Mouse (Mus musculus): Measurements from ENCODE around the gene Gng7.
A peak's percentile ranks its signal among the peaks of the same experiment; 100 is the strongest.

Gng7 gene

DNA sequence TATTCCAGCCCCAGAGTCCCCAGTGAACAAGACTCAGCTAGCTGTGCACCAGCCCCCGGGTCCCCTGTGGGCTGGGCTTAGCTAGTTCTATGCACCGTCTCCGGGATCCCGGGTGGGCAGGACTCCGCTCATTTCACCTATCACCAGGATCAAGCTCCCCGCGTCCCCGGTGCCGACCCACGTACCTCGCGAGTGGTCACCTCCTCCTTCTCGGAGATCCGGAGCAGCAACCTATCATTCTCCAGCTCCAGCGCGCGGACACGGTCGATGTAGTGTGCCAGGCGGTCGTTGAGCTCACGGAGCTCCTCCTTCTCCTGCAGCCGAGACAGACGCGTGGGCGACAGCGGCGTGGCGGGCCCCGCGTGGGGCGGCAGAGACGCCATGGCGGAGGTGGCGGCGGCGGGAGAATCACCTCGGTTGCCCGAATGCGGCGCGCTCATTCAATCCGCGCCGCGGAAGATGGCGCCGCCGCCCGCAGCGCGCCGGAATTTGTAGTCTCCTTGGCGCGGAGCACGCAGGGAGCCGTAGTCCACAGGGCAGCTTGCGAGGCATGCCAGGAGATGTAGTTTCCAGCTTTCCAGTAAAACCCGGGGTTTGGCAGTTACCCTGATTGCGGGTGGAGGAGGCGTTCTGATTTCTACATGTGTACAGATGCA is 96.8 kb downstream of the Gng7 start, which contains the start of gene Lmnb2:
Gene Lmnb2 (minus strand): TSS at position 467 of the 656 bp plus-strand sequence.
- DNase-seq: peak; percentile 36 to 60

DNA sequence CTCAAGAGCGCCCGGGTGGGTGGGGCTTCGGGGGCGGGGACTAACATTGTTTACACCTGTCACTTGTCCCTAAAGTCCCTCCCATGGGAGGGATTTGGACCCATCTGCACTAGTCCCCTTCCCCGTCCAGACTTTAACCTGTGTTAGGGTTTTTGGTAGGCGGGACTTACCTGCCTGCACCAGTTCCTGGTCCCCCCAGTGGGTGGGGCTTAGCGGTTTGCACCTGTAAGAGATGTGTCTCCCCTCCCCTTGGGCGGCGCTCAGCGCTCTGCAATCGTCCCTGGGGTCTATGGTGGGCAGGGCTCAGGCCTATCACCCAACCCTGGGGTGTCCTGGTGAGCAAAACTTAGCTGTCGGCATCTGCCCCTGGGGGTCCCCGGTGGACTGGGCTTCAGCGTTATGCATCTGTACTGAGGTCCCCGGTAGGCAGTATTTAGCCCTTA is 97.4 kb downstream of the Gng7 start:
- DNase-seq: no peak

DNA sequence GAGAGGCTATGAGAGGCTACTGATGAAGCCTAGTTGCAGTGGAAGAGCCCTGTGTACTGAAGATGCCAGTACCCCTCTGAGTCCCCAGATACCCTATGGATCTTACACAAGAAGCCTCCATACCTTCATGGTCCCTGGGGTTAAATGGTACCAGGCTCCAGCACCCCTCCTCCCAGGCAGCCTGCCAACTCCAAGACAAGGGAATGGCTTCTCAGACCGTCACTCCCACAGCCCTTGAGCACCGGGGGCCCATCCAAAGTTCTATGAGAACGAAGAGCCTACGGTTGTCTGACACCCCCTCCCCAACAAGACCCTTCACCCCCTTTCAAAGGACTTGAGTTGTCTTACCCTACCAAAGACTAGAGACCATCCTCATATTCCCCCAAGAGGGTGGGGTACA is 99.0 kb downstream of the Gng7 start:
- no peak for DNase-seq

DNA sequence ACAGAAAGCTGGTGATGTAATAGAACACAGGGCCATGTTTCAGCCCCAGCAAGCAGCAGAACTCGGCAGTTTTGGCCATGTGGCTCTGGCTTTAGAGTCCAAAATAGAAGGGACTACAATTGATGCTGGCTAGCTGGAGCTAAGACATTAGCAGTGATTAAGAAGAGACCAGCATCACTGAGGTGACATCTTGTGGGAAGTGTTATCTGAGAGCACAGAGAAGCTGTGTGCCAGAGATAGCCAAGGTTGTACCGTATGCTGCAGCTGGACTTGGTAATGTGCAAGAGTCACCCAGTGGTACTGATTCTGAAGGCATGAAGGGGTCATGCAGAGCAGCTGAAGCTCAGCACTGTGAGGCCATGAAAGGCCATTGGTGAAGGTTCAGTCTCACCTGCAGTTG is 99.5 kb downstream of the Gng7 start:
- no peak for DNase-seq

DNA sequence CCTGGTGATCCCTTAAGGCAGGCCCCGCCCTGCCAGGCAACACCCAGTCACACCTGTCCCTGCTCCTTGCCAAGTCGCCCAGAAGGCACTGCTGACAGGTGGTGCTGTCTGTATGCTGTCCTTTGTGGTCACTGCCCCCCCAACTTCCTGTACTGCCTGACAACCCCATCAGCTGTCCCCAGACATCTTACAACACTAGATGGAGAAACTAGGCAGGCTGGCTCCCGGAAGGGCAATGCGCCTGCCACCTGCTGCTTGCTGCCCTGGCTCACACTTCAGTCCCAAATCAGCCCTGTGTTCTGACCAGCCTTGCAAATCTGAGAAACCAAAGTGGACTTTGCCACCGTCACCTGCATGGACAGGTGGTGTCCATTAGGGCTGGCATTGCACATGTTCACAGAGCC is 100.5 kb downstream of the Gng7 start:
- no peak for DNase-seq

DNA sequence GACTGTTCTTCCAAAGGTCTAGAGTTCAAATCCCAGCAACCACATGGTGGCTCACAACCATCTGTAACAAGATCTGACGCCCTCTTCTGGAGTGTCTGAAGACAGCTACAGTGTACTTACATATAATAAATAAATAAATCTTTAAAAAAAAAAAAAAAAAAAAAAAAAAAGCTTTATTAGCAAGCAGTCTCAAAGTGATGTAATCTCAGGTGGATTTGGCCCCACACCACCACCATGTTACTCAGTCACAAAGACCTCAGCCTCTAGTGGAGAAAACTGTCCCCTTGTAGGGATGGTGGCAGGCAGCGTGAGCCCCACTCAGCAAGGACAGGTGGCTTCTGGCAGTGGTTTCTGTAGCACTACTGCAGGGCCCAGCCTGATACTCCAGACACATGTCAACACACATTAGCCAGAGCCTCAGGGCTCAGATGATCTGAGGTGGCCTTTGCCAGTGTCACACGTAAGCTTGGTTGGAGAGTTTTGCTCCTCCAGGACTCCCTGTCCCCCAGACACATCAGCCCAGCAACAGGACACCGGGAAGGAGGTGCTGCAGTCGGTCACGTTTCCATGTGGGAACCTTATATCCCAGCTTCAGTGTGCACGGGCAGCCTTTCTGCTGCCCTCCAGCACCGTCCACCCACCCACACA is 101.3 kb downstream of the Gng7 start:
- no peak for DNase-seq

DNA sequence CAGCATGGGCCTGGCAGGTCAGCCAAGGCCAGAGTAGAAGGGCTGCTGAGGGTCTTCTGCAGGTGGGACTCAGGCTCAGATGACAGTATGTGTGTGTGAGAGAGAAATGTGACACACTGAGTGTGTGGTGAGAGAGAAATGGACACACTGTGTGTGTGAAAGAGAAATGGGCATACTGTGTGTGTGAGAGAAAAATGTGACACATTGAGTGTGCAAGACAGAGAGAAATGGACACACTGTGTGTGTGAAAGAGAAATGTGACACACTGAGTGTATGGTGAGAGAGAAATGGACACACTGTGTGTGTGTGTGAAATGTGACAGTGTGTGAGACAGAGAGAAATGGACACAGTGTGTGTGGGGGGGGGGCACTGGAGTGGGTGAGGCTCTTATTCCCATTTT is 102.9 kb downstream of the Gng7 start:
- DNase-seq: no peak

DNA sequence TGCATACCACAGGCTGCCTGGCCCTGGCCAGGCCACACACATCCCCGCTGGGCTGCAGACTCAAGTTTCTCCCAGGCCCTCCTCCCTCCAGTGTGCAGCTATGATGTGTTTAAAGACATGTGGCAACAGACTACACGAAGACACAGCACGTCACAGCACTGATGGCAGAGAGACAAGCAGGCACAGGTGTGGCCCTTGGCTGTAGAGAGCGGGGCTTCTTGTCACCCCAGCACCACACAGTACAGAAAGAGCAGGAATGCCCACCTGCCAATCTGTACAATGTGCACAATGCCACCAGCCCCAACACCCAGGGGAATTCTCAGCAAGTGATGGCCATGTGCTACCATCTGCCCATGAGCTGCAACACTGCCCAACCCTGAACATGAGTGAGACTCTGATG is 103.4 kb downstream of the Gng7 start:
- DNase-seq: no peak

DNA sequence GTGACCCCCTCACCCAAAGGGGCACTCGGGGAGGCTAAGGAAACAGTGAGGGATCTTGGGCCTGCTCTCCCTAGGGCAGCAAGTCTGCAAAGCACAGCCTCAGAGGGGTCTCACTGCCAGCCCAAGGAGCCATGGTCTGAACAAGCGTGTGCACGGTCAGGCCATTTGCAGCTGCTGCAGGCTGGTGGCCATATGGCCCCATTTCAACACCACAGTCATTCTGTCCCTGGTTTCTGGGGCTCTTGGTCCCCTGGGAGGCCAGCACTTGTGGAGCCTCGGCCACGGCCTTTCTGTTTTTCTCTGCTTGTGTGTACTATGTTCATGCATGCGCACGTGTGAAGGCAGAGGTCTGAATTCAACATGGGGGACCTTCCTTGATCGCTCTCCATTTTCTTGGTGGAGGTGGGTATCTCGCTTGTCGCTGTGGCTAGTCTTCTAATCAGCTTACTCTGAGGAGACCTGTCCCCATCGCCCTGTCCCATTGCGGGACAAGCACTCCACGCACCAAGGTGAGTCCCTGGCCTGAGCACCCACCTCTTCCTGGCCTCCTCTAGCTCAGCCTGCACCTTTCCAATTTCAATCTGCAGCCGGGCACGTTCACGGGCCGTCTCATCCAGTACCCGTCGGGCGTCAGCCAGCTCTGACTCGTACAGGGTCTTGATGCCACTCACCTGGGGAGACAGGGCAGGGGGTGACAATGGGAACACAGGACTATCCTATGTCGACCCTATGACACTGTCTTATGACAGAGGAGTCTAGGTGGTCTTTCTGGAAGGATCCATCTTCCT is 105.2 kb downstream of the Gng7 start:
- no peak for DNase-seq

DNA sequence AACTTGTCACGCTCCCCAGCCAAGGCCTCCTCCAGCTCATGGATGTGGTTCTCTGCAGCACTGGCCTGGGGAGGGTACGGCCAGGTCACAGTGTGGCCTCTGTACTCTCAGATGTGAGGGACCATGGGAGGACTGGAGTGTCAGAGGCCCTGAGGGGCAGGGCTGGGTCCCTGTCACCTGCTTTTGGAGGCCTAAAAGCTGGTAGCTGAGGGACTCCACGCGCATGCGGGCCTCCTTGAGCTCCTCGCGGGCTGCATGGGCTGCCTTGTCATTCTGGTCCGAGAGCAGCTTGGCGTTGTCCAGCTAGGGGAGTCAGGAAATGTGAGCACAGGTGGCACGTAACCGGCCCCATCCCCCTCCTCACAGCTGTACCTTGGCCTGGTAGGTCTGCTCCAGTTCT is 110.0 kb downstream of the Gng7 start:
- no peak for DNase-seq

DNA sequence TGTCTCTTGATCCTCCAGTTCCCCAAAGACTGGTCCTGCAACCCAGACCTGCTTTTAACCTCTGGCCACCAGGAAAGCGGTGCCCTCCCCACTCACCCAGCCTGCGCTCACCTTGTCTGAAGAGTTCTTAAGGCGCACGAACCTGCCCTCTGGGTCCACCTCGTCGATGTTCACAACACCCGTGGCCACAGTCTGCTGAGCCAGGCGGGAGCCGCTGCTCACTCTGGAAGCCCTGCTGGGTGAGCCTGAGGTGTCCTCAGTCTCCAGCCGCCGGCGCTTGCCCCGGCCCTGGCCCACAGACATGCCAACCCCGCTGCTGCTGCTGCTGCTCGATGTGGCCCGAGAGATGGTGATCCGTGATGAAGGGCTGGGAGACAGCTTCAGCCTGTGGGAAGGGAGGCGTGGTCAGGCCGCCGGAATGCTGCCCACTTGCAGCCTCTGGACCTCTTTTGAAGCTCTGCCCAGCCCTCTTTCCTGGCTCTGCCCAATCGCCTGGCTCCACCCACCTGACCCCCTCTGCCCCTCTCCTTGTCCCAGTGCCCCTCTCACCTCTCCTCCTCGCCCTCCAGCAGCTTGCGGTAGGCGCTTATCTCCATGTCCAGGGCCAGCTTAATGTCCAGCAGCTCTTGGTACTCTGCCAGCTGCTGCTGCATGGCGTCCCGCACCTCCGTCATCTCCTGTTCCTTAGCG is 110.6 kb downstream of the Gng7 start:
- no peak for DNase-seq

DNA sequence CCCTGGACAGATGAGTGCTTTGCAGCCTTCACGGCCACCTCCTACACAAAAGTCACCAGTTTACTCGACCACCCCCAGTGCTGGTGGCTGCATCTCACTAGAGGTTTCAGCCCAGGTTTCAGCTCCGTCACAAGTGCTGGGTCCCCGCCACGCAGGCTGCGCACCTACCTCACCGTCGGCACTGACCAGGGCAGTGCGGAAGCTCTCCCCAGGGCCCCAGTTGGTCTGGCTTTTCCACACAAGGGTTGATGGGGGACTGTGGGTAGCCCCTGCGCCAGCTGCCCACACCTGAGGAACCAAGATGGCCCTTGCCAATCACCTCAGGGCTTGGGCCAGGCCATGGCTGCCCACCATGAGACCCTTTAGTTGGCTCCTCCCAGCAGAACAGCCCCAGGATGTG is 111.5 kb downstream of the Gng7 start:
- no peak for DNase-seq

DNA sequence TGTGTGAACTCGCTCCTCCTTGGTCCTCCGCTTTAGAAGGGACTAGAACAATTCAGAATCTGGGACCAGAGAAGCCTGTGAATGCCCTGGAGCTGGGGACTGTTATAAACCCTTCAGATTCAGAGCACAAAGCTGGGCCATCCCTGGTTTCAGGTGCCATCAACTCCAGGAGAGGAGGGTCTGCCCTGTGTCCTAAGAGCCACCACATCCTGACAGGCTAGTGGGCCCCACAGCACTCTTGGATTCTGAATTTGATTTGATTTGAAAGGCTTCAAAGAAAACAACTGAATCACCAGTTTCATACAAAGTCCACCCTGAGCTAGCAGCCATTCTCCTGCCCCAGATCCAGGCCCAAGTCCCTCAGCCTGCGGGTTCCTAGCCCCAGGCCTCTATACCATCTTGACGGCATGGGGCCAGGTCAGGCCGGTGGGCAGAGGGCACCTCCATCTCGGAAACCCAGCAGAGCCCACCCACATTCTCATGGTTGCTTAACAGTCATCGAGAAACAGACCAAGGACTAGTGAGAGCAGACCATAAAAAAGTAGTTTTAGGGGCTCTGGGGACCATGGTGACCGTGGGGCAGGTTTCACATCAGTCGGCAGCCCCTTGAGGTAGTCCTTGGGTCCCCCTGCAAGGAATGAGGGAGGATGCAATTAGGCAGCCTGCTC is 112.3 kb downstream of the Gng7 start:
- no peak for DNase-seq

DNA sequence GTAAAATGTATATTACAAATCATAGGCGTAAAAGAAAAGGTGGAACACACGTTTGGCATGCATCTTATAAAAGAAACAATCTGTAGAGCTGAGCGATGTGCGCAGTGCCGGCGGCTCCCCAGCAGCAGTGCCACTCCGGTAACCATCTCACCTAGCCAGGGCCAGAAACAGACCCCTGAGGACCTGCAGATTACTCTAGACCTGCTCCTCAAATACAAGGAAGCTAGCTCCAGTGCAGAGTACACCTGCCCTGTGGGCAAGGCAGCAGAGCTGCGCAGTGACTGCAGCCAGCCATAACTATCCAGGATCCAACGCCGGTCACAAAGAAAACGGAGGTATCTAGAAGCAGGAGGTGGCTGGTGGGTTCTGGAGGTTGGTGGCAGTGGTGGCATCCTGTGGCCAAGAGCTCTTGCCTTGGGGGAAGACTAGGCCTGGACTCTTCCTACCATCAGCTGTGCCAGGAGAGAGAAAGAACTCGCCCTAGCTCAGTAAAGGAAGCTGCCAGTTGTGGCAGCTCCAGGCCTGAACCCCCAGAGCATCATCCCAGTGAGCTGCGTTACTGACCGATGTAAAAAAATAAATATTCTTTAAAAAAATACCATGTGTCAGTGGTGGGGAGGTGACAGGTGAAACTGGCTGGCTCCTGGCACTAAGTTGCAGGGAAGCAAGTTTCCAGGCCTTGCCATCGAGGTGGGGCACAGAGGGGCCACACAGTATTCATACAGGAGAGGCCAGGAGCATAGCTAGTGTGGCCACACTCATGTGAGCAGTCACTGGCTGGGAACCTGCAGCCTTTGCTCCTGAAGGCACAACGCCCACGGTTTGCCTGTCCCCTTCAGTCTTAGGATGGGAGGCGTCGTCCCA is 113.1 kb downstream of the Gng7 start:
- peak in 1 of 2 experiments; percentile 19 for DNase-seq

DNA sequence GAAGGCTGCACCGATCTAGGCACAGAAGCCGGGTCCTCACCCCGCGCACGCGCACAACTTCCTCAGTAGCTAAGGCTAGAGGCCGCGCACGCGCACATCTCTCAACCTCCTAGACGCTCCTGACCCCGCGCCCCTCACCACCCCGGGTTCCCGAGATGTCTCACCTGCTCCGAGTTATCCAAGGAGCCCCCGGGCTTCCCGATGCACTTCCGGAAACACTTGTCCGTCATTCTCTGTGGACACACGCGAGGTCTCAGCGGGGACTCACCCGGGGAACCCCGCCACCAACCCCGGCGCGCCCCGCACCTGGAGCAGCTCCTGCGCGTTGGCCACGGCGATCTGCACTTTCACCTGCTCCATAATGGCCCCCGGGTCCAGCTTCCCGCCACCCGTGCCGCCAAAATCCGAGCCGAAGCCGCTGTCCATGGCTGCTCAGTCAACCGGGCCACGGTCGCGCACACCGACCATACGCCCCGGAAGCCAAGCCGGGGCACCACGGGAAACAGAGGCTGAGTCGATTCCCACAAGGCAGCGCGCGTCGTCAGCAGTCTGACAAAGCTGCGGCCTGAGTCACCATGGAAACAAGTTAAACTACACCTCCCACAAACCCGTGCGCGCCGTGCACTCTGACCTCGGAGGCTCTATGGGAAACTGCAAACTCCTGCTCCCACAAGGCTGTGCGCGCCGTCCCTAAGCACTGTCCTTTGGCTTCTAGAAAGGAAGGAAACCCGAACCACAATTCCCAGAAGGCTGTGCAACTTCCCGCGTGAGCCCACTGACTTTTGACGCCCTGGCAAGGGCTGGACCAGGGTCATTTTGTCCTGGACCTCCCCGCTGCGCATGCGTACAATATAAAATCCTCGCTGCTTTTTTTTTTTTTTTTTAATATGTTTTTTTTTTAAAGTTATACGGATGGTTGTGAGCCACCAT is 114.2 kb downstream of the Gng7 start, which contains the start of gene Timm13:
Gene Timm13 (minus strand): TSS at position 652 of the 930 bp plus-strand sequence.
- peak; percentile 91 to 96 for DNase-seq

DNA sequence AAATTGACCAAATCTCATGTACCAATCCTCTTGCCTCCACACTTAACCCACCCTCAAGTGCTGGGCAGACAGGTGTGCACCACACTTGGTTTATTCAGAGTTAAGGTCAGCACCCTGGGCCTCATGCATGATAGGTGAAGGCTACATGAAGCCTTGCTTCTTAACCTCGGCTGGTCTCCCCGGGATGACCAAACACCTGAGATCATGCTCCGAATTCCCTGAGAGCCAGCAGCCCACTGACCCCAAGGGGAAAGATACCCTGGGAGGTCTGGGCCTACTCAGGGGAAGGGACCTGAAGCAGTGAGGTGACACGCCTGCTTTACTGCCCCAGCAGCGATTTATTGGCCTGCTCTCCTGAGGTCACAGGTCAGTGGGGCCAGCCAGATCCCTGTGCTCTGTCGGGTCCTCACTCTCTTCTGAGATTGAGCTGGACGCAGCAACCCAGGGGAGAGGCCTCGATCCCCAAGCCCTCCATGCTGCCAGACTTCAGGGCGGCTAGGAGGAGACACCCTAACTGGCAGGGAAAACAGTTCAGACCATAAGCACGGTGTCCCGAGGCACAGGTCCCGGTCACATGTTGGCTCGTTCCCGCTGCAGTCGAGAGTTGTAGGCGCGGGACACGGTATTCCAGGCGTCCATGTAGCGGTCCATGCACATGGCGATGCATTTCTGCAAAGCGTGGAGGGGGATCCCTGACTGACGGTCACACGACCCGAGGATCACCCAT is 115.0 kb downstream of the Gng7 start:
- DNase-seq: no peak

DNA sequence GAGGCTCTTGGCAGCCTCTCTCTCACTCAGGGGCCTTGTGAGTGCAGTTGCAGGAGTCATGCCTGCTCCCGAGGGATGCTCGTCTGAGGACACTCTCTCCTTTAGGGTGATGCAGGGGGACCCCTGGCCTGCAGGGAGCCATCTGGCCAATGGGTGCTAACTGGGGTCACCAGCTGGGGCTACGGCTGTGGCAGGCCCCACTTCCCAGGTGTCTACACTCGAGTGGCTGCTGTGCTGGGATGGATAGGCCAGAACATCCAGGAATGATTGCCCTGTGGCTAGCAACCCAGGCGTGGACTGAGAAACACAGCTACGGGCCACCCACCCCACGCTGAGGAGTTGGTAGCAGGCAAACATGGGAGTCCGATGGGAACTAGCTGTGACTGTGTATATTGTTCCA is 115.7 kb downstream of the Gng7 start:
- no peak for DNase-seq
